Mouse (Mus musculus) neural tube, embryonic 13.5 days (tissue): ENCODE measurements around the gene Hcn4. TPM values are rescaled to one million over a fixed set of nuclear protein-coding genes. Genes with fewer than 3 reads are reported as not detected.
A peak's percentile ranks its signal among the peaks of the same experiment; 100 is the strongest.

Experiments
- ATAC-seq: fragments of 200-750 bp; cut with Nextera tagmentation; 2 replicates; pipeline ENCODE4 v1.8.0; 2017; ENCODE audit warnings: low read depth, mild to moderate bottlenecking, moderate TSS enrichment, moderate library complexity
- H3K27ac ChIP-seq: fragments of 300-500 bp; sonication (generic); replicated peaks from 2 replicates; pipeline ENCODE4 v1.5.1; 2015; ENCODE audit warnings: moderate library complexity, mild to moderate bottlenecking, inconsistent platforms
- H3K27me3 ChIP-seq: fragments of 300-500 bp; sonication (generic); 2 replicates; pipeline ENCODE4 v1.6.1; 2015; ENCODE audit warnings: mild to moderate bottlenecking, inconsistent platforms
- H3K36me3 ChIP-seq: fragments of 300-500 bp; sonication (generic); 2 replicates; pipeline ENCODE4 v1.6.1; 2015; ENCODE audit warnings: mild to moderate bottlenecking, inconsistent platforms
- H3K4me1 ChIP-seq: fragments of 300-500 bp; sonication (generic); replicated peaks from 2 replicates; pipeline ENCODE4 v1.6.1; 2015; ENCODE audit warnings: inconsistent platforms
- H3K4me2 ChIP-seq: fragments of 300-500 bp; sonication (generic); 2 replicates; pipeline ENCODE4 v1.6.1; 2015; ENCODE audit warnings: inconsistent platforms, mild to moderate bottlenecking, moderate library complexity
- H3K4me3 ChIP-seq: fragments of 300-500 bp; sonication (generic); 2 replicates; pipeline ENCODE4 v1.5.1; 2015; ENCODE audit warnings: mild to moderate bottlenecking, inconsistent platforms
- H3K9ac ChIP-seq: fragments of 300-500 bp; sonication (generic); 2 replicates; pipeline ENCODE4 v1.6.1; 2015; ENCODE audit warnings: moderate library complexity, mild to moderate bottlenecking, inconsistent platforms
- H3K9me3 ChIP-seq: fragments of 300-500 bp; sonication (generic); 2 replicates; pipeline ENCODE4 v1.6.1; 2016; ENCODE audit warnings: inconsistent platforms
- WGBS: fragments of 180-500 bp; shearing (Covaris S2); methylation state at CpG from one replicate; pipeline ENCODE4 v1.1.7; 2015; 5-methylcytosine and 5-hydroxymethylcytosine counted together
- polyA plus RNA-seq: library from polyadenylated mRNA; unstranded; fragments of >200 nt; fragmentation: Nextera tagmentation; extraction: Ambion mirVana; gene quantifications from 2 replicates; pipeline ENCODE4 v1.2.1, GENCODE M21; 2015

Hcn4 gene
- polyA plus RNA-seq = 2.6 and 3.0 TPM in 2 replicates

DNA sequence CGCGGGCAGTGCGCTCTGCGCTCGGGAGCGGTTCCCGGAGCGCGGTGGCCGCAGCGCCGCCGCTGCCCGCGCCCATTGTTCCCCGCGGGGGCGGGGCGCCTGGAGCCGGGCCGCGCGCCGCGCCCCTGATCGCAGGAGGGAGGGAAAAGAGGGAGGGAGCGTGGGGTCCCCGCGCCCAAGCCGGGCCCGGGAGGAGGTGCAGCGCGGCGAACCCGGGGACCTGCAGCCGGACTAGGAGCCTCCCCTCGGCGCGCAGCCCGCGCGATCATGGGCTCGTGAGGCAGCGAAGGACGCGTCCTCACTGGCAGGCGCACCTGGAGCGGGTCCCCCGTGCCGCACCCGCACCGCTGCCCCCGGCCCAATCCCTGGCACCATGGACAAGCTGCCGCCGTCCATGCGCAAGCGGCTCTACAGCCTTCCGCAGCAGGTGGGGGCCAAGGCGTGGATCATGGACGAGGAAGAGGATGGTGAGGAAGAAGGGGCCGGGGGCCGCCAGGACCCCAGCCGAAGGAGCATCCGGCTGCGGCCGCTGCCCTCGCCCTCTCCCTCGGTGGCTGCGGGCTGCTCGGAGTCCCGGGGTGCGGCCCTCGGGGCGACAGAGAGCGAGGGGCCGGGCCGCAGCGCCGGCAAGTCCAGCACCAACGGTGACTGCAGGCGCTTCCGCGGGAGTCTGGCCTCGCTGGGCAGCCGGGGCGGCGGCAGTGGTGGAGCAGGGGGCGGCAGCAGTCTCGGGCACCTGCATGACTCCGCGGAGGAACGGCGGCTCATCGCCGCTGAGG lies at the start of gene Hcn4:
TSS of gene Hcn4 (plus strand) at position 274 of the 779 bp plus-strand sequence.
- H3K9me3 ChIP-seq = no peaks in the 10 kb centered on the region
- peak within 1 kb of the TSS; percentile 93 for H3K9ac ChIP-seq
- peaks cover 62% of the 10 kb centered on the region for H3K27me3 ChIP-seq
- no peaks in the 10 kb centered on the region for H3K36me3 ChIP-seq
- H3K4me1 ChIP-seq = peaks cover 68% of the 10 kb centered on the region
- WGBS = under 1% methylated on average over 77 of the region's 95 CpGs
- H3K4me2 ChIP-seq = peak within 1 kb of the TSS; percentile 86
- ATAC-seq = peak; percentile 44
- H3K27ac ChIP-seq = peak within 1 kb of the TSS; percentile 95
- peak within 1 kb of the TSS; percentile 90 for H3K4me3 ChIP-seq

DNA sequence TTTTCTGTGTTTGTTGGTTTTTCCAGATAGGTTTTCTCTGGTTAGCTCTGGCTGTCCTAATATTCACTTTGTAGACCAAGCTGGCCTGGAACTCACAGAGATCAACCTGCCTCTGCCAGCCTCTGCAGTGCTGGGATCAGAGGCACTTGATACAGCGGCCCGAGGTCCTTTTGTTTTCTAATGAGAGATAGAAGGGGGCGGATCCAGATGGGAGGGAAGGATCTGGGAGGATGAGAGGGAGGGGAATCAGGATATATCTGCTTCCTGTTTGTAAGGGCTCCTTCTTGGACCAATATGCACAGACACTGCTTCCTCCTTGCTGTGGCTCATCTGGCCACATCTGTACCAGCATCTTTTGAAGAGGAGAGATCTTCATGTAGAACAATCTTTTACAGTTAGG lies 48.5 kb upstream of the Hcn4 start:
- no peak overlapping the region for H3K27ac ChIP-seq
- H3K9ac ChIP-seq = no peak overlapping the region
- no peak overlapping the region for H3K4me2 ChIP-seq
- no peak overlapping the region for H3K4me3 ChIP-seq
- H3K9me3 ChIP-seq = no peaks in the 10 kb centered on the region; the same call in 1 of the 2 replicates
- ATAC-seq = no peak
- H3K27me3 ChIP-seq = no peaks in the 10 kb centered on the region
- 62% methylated on average over 3 of the region's 3 CpGs for WGBS
- peaks cover 6% of the 10 kb centered on the region for H3K4me1 ChIP-seq
- H3K36me3 ChIP-seq = no peaks in the 10 kb centered on the region

DNA sequence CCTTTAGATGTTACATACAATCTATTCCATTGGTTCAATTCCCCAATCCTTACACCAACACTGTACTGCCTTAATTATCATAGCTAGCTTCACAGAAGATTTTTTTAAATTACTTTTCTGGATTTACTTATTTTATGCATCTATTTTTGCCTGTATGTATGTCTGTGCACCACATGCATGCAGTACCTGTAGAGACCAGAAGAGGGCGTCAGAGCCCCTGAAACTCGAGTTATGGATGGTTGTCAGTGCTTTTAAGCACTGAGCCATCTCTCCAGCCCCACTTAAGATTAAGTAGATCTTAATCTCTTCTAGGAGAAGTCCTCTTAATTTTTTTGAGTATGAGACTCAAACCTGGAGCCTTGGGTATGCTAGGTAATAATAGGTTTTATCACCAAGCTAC lies 47.8 kb upstream of the Hcn4 start:
- Histone ChIP-seq H3K36me3 (no peaks in the 10 kb centered on the region), H3K9me3 (no peaks in the 10 kb centered on the region; the same call in 1 of the 2 replicates), H3K9ac (no peak overlapping the region), H3K4me1 (no peaks in the 10 kb centered on the region), H3K4me2 (no peak overlapping the region), H3K4me3 (no peak overlapping the region), H3K27me3 (no peaks in the 10 kb centered on the region), H3K27ac (no peak overlapping the region)
- no peak for ATAC-seq
- WGBS = 18% methylated on average over 2 of the region's 2 CpGs

DNA sequence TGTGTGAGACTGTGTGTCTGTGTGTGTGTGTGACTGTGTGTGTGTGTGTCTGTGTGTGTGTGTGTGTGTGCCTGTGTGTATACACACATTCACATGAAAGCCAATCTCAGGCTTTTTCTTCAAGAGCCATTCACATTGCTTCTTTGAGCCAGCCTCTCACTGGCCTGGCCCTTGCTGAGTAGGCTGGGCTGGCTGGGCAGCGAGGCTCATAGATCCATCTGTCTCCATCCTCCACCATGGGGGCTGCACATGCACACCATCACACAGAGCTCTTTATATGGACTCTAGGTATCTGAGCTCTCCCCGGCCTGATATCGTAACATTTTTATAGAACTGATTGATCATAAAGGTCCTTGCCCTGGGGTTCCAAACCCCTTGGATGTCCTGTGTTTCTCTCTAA lies 33.7 kb upstream of the Hcn4 start:
- H3K4me3 ChIP-seq = no peak overlapping the region
- no peaks in the 10 kb centered on the region for H3K36me3 ChIP-seq
- H3K4me2 ChIP-seq = no peak overlapping the region
- no peak overlapping the region for H3K9ac ChIP-seq
- no peak overlapping the region for H3K27ac ChIP-seq
- H3K9me3 ChIP-seq = no peaks in the 10 kb centered on the region
- ATAC-seq = no peak
- WGBS = 83% methylated on average over 3 of the region's 3 CpGs
- H3K4me1 ChIP-seq = no peaks in the 10 kb centered on the region
- no peaks in the 10 kb centered on the region for H3K27me3 ChIP-seq

DNA sequence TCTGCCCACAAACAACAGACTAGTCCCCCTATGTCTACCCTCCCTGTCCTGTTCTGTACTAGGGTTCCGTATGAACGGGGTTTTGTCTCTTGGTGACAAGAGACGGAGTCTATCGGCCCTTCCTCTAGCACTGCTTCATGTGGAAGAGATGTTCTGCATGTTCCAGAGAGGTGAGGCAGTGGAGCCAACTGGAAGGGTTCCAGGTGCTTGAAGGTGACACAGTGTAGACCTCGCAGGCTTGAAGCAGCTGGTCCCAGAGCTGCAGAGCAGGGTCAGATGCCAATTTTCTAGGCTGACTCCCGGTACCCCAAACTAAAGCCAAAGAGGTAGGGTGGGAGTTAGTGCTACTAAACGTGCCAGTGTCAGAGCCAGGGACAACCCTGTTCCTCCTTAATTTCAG lies 25.1 kb upstream of the Hcn4 start:
- ATAC-seq = no peak
- Histone ChIP-seq H3K27me3 (no peaks in the 10 kb centered on the region), H3K4me2 (no peak overlapping the region), H3K36me3 (no peaks in the 10 kb centered on the region), H3K4me3 (no peak overlapping the region), H3K9ac (no peak overlapping the region), H3K9me3 (no peaks in the 10 kb centered on the region), H3K4me1 (no peaks in the 10 kb centered on the region; the same call in 1 of the 2 replicates), H3K27ac (no peak overlapping the region)
- WGBS = 88% methylated on average over 7 of the region's 7 CpGs

DNA sequence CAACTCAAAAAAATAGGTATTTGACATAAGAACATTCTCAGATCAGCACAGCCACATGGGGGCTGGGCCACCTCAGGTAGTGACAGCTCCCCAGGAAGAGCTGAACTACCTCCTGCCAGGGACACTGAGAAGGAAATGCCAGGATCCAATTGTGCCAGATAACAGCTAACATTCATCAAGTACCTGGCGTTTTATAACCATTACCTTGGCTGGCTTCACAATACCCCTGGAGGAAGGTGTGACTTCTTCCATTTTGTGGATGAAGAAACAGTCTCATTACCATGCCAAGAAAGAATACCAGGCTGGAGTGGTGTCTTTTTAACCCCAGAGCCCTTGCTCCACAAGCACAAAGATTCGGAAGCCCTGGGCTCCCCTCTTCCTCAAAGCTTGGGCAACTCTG lies 21.8 kb upstream of the Hcn4 start:
- no peaks in the 10 kb centered on the region for H3K27me3 ChIP-seq
- H3K9ac ChIP-seq = no peak overlapping the region
- ATAC-seq = no peak
- H3K4me3 ChIP-seq = no peak overlapping the region
- H3K4me2 ChIP-seq = no peak overlapping the region
- H3K36me3 ChIP-seq = no peaks in the 10 kb centered on the region
- no peak overlapping the region for H3K27ac ChIP-seq
- H3K4me1 ChIP-seq = peaks cover 9% of the 10 kb centered on the region
- H3K9me3 ChIP-seq = no peaks in the 10 kb centered on the region
- 81% methylated on average over 2 of the region's 2 CpGs for WGBS

DNA sequence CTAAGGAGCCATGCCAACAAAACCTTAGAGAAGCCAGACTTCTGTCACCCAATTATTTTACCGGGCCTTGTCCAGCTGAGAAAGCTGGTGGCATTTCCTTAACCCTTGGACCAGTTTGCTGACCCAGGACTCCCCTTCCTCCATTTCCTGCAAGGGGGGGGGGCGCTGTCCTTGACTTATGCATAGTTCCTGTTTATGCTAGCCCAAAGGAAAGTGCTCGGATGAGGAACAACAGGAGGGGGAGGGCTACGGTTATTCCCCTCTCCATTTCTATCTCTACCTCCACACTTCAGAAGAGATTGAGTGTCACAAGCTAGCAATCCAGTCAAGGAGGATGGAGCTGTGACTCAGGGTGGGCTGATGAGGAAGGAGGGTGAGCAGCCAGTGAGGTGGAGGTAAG lies 20.9 kb upstream of the Hcn4 start:
- H3K27me3 ChIP-seq = peaks cover 4% of the 10 kb centered on the region; the same call in 1 of the 2 replicates
- WGBS = 71% methylated on average over 4 of the region's 4 CpGs
- no peaks in the 10 kb centered on the region for H3K9me3 ChIP-seq
- no peak overlapping the region for H3K27ac ChIP-seq
- H3K4me1 ChIP-seq = peaks cover 9% of the 10 kb centered on the region
- ATAC-seq = no peak
- no peak overlapping the region for H3K4me3 ChIP-seq
- no peak overlapping the region for H3K9ac ChIP-seq
- no peaks in the 10 kb centered on the region for H3K36me3 ChIP-seq
- no peak overlapping the region for H3K4me2 ChIP-seq

DNA sequence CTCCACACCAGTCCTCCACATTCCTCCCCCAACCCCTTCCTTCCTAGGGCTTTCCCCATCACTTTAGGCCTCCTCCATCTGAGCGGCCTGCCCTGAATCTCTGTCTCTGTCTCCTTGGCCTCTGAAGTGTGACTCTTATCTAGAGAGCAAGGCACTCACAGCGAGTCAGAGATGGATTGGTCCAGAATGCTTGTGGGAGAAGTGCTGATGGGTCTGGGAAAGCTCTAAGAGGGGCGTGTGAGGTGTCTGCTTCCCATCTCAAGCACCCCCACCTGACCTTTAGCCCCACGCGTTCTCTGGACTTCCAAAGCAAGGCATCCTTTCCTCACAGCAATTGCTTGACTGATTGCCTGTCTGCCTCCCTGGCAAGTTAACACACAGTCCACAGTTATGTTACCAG lies 20.4 kb upstream of the Hcn4 start:
- 86% methylated on average over 5 of the region's 5 CpGs for WGBS
- Histone ChIP-seq H3K4me1 (peaks cover 9% of the 10 kb centered on the region), H3K4me3 (no peak overlapping the region), H3K4me2 (no peak overlapping the region), H3K9ac (no peak overlapping the region), H3K36me3 (no peaks in the 10 kb centered on the region), H3K27ac (no peak overlapping the region), H3K27me3 (peaks cover 6% of the 10 kb centered on the region; the same call in 1 of the 2 replicates), H3K9me3 (no peaks in the 10 kb centered on the region)
- ATAC-seq = no peak

DNA sequence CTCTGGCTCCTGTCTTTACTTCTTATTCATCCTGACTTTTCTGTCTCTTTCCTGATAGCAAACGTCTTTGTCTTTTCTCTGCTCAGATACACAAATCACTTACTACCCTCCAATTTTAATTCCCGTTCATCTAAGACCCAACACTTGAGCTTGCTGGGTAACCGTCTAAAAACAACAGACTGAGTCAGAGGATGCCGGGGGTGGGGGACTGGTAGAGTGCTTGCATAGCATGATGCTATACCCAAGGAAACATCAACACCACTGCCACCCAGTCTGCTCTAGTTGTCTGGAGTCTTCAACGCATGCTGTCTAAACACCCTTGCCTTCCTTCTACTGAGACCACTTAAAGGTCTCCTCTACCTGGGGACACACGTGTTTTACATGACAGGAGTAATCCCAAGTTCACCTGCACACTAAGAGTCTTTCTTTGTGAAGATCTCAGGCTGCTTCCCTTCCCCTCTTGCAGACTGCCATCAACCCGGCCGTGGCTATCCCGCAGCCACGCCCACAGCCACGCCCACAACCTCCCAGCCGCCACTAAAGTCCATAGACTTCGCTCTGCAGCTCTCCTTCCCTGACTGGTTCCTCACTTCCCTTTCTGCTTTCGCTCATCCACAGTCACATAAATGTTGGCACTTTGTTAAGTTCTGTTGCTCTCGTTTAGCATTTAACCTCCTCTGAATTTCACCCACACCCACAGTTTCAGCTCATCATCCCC lies 17.5 kb upstream of the Hcn4 start:
- Histone ChIP-seq H3K36me3 (no peaks in the 10 kb centered on the region), H3K4me3 (peak overlapping the region; percentile 9), H3K27ac (no peak overlapping the region), H3K4me1 (peaks cover 9% of the 10 kb centered on the region), H3K9ac (0 out of 2 replicates have a peak overlapping the region, but pooled peaks have one; percentile 4), H3K9me3 (no peaks in the 10 kb centered on the region), H3K4me2 (peak overlapping the region; percentile 51), H3K27me3 (peaks cover 6% of the 10 kb centered on the region; the same call in 1 of the 2 replicates)
- ATAC-seq = peak; percentile 53; the same call in 1 of the 2 replicates
- WGBS = 12% methylated on average over 15 of the region's 15 CpGs

DNA sequence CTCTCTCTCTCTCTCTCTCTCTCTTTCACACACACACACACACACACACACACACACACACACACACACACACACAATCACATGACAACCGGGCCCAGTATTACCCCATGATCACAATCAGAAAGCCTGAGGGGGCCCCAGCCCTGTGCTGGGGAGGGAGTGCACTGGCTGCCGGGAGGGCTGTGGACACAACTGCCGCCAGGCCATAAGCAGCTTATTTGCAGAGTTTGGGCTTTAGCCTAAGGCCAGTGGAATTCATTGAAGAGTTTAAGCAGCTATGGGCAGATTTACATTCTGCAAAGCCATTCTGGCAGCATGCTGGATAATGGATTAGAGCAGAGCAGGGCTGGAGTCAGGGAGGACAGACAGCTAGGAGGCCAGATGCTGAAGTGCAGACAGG lies 12.0 kb upstream of the Hcn4 start:
- H3K9me3 ChIP-seq = no peaks in the 10 kb centered on the region
- no peak overlapping the region for H3K4me2 ChIP-seq
- H3K4me3 ChIP-seq = no peak overlapping the region
- H3K27me3 ChIP-seq = peaks cover 6% of the 10 kb centered on the region; the same call in 1 of the 2 replicates
- H3K4me1 ChIP-seq = peaks cover 3% of the 10 kb centered on the region
- H3K36me3 ChIP-seq = no peaks in the 10 kb centered on the region
- ATAC-seq = no peak
- no peak overlapping the region for H3K9ac ChIP-seq
- WGBS = 43% methylated on average over 3 of the region's 3 CpGs
- H3K27ac ChIP-seq = no peak overlapping the region

DNA sequence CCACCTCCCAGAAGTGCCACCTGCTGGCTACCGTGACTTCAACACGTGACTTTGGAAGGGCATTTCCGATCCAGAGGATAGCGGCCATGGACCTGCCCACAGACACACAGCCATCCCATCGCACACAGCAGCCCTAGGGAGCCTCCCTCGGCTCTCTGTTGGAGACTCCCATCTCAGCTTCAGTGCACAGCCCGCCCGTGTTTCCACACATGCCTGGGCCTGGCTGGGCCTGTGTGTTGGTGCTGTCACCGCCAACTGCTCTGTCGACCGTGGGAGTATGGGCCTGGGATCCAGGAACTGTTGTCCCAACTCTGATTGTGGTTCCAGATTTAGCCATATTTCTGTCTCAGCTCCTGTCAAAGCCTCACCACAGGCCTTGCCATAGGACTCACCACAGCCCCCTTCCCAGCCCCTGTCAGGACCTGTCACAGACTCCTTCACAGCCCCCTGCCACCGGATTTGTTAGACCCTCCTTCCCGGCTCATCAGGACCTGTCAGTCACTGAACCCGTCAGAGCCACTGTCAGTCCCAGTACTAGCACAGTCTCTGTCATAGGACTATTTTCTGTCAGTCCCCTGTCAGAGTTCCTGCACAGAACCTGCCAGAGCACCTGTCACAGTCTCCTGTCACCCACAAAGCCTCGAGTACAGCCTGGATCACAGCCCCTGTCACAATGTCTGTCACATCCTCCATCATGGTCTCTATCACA lies 7.5 kb upstream of the Hcn4 start:
- Histone ChIP-seq H3K36me3 (no peaks in the 10 kb centered on the region), H3K4me1 (peaks cover 11% of the 10 kb centered on the region; the same call in 1 of the 2 replicates), H3K27me3 (peaks cover 26% of the 10 kb centered on the region), H3K4me3 (no peak overlapping the region), H3K9ac (no peak overlapping the region), H3K9me3 (no peaks in the 10 kb centered on the region), H3K27ac (no peak overlapping the region), H3K4me2 (no peak overlapping the region)
- ATAC-seq = no peak
- 58% methylated on average over 15 of the region's 15 CpGs for WGBS

DNA sequence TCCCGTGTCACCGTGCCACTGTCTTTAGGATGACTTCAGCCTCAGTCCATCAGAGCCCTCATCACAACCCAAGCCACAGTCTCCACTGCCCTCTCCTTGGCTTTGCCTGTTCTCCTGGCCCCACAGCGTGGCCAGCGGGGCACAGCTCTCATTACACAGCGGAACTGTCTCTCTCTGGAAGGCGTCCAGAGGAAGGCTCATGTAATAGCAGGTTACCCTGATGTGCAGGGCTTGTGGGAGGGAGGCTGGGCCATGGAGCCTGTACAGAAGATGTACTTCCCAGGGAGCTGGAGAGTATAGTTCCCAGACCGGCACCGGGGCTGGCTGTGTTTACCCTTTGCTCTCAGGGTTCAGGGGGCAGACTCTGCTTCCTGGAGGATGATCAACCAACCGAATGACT lies 6.8 kb upstream of the Hcn4 start:
- H3K9me3 ChIP-seq = no peaks in the 10 kb centered on the region
- 59% methylated on average over 9 of the region's 9 CpGs for WGBS
- no peaks in the 10 kb centered on the region for H3K36me3 ChIP-seq
- peaks cover 34% of the 10 kb centered on the region for H3K27me3 ChIP-seq
- no peak overlapping the region for H3K4me2 ChIP-seq
- peaks cover 14% of the 10 kb centered on the region for H3K4me1 ChIP-seq
- no peak overlapping the region for H3K9ac ChIP-seq
- H3K27ac ChIP-seq = no peak overlapping the region
- H3K4me3 ChIP-seq = no peak overlapping the region
- ATAC-seq = no peak
